ENCODE assay signal across 9 mouse cellular contexts in the genomic region with DNA sequence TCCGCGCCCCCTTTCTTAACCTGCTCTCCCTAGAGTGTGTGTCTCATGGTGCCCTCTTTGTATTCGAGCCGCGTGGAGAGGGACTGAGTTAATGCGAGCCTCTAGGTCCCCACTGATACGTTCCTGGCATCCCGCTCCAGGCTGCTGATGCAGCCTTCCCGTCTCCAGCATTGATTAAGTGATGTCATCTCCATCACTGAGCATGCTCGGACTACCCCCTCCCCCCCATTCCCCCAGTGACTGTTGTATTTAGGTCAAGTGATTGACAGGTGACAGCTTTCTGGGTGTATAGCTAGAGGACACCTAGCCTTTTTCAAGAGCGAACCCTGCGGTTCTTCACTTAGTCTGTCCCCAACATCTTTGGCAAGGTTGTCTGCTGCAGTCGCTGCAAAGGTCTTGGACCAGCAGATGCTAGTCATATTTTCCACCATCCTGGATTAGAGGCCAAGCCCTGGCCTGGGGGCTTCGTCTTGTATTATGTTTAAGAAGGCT. TPM values are rescaled to one million over a fixed set of nuclear protein-coding genes. Genes with fewer than 3 reads are reported as not detected.
DNase-seq lines count a peak whose midpoint lies in the region; ATAC-seq and TF ChIP-seq lines count a peak whose summit lies in the region.
"Had no signal": no experiment of that assay in that cellular context is flagged by ENCODE, and none has a peak within 500 bp of the region (broad histone marks: within the 10 kb centered on the region; RNA-seq: fewer than 3 reads in every experiment).

No protein-coding gene starts in this region.

- H3K4me2 ChIP-seq in kidney, postnatal 0 days (ENCODE audit: low read length): peak overlapping the region; percentile 94
- H3K4me2 ChIP-seq in neural tube, embryonic 11.5 days (ENCODE audit: low read depth): peak overlapping the region; percentile 72

- no peak for TF ChIP-seq CTCF in kidney, postnatal 0 days (IDR thresholded peaks at IDR 0.05; ENCODE audit: low read depth)
- TF ChIP-seq CTCF in embryonic fibroblast, embryonic 13.5 days (IDR thresholded peaks at IDR 0.05; ENCODE audit: borderline replicate concordance, insufficient read depth, low read length): no peak

- H3K9me3 ChIP-seq in kidney, postnatal 0 days (replicated peaks; ENCODE audit: low read length): no peaks in the 10 kb centered on the region
- H3K9me3 ChIP-seq in neural tube, embryonic 11.5 days (ENCODE audit: control insufficient read depth, low read length): no peaks in the 10 kb centered on the region

- no peak overlapping the region for H3K9ac ChIP-seq in kidney, postnatal 0 days (ENCODE audit: low read depth, low read length)
- peak overlapping the region; percentile 91 for H3K9ac ChIP-seq in neural tube, embryonic 11.5 days (ENCODE audit: low read length)

- H3K36me3 ChIP-seq in kidney, postnatal 0 days (ENCODE audit: insufficient read depth, low read length): no peaks in the 10 kb centered on the region
- no peaks in the 10 kb centered on the region for H3K36me3 ChIP-seq in neural tube, embryonic 11.5 days (ENCODE audit: control insufficient read depth, insufficient read depth, low read length)

- DNase-seq in kidney, postnatal 0 days (ENCODE audit: low spot score): no peak
- no peak for DNase-seq in kidney, adult 18-20 months
- peak; percentile 64 for DNase-seq in layer of hippocampus, adult 9-11 months
- DNase-seq in neural tube, embryonic 11.5 days (ENCODE audit: low spot score): peak; percentile 67
- DNase-seq in urinary bladder, adult 2 months (ENCODE audit: low spot score): no peak
- DNase-seq in adrenal gland, adult 18-20 months (ENCODE audit: low spot score in 2 of 2): no peak
- no peak for DNase-seq in heart, postnatal 4 days

- no peak for ATAC-seq in kidney, postnatal 0 days (replicated peaks; ENCODE audit: low FRiP score, low read depth)
- peak; percentile 69 for ATAC-seq in neural tube, embryonic 11.5 days (ENCODE audit: insufficient read depth, low FRiP score, low TSS enrichment)
- ATAC-seq: Patski had no signal

- 22% methylated on average over 14 of the region's 14 CpGs for WGBS in kidney, postnatal 0 days
- WGBS in neural tube, embryonic 11.5 days: 18% methylated on average over 14 of the region's 14 CpGs

- no peak overlapping the region for H3K4me3 ChIP-seq in kidney, postnatal 0 days (replicated peaks; ENCODE audit: low read depth, low read length)
- peak overlapping the region; percentile 60 for H3K4me3 ChIP-seq in embryonic fibroblast, embryonic 13.5 days (ENCODE audit: insufficient read depth, low read length)
- H3K4me3 ChIP-seq in neural tube, embryonic 11.5 days (ENCODE audit: low read depth, low read length): peak overlapping the region; percentile 93

- H3K4me1 ChIP-seq in kidney, postnatal 0 days (replicated peaks; ENCODE audit: insufficient read depth, low read length): peaks cover 3% of the 10 kb centered on the region; the same call in 1 of the 2 replicates
- H3K4me1 ChIP-seq in embryonic fibroblast, embryonic 13.5 days (ENCODE audit: control insufficient read depth, insufficient read depth, low read length): peaks cover 3% of the 10 kb centered on the region; the same call in 1 of the 2 replicates
- 0 out of 2 replicates have a peak, but pooled peaks cover 3% of the 10 kb centered on the region for H3K4me1 ChIP-seq in neural tube, embryonic 11.5 days (ENCODE audit: control insufficient read depth, insufficient read depth, low read length)

- no peak for TF ChIP-seq POLR2A in embryonic fibroblast, embryonic 13.5 days (IDR thresholded peaks at IDR 0.05; ENCODE audit: low read depth, low read length)

- H3K27ac ChIP-seq in kidney, postnatal 0 days: no peak overlapping the region
- no peak overlapping the region for H3K27ac ChIP-seq in embryonic fibroblast, embryonic 13.5 days (ENCODE audit: insufficient read depth, low read length)
- no peak overlapping the region for H3K27ac ChIP-seq in neural tube, embryonic 11.5 days (ENCODE audit: low read depth, low read length)

- H3K27me3 ChIP-seq in kidney, postnatal 0 days (ENCODE audit: insufficient read depth, low read length): peaks cover 4% of the 10 kb centered on the region; the same call in 1 of the 2 replicates
- H3K27me3 ChIP-seq in neural tube, embryonic 11.5 days (ENCODE audit: control insufficient read depth, insufficient read depth, low read length): no peaks in the 10 kb centered on the region
- H3K27me3 ChIP-seq: Patski had no signal

RNA-seq across cellular contexts. Expression of a gene that starts 1.6 kb away (rescaled TPM):
- polyA plus RNA-seq in kidney, postnatal 0 days (2015; fragmentation: Nextera tagmentation; extraction: Ambion mirVana): 2.7 TPM in 2 replicates
- polyA plus RNA-seq in embryonic fibroblast, embryonic 13.5 days (2011; ENCODE audit: insufficient read length, low read depth, missing spikeins): 5.2 and 8.6 TPM in 2 replicates
- polyA plus RNA-seq in neural tube, embryonic 11.5 days (2014; fragmentation: Nextera tagmentation; extraction: Ambion mirVana): 113 and 122 TPM in 2 replicates
- 2.7 and 3.4 TPM in 2 replicates for polyA plus RNA-seq in urinary bladder, adult 2 months (2012; rRNA removed)
- 1 to 10 TPM; 6.6 to 7.3 TPM for total RNA-seq in adrenal gland, adult 18-20 months (2021)
- total RNA-seq in heart, postnatal 4 days (2021): 1 to 10 TPM in 1 of 2 experiments, under 1 TPM in 1; 0.88 to 1.4 TPM

Comparison
In these comparisons a context has a peak if more than half of its experiments do, and no peak if none do; other contexts are left out.
1. DNase-seq: peak in layer of hippocampus, adult 9-11 months (single experiment) and neural tube, embryonic 11.5 days (single experiment); none in kidney, postnatal 0 days (single experiment), kidney, adult 18-20 months (single experiment), urinary bladder, adult 2 months (single experiment), adrenal gland, adult 18-20 months (0 of 2) and heart, postnatal 4 days (single experiment).
2. RNA of a gene that starts 1.6 kb away (polyA plus RNA-seq): 113 to 122 TPM in neural tube, embryonic 11.5 days; 5.2 to 8.6 TPM in embryonic fibroblast, embryonic 13.5 days, 2.7 TPM in kidney, postnatal 0 days and 2.7 to 3.4 TPM in urinary bladder, adult 2 months; every median in the first group is over 10 times any median in the second.